Mouse (Mus musculus) midbrain, embryonic 11.5 days (tissue): ENCODE data around the gene Sh3rf3. TPM values are rescaled to one million over a fixed set of nuclear protein-coding genes. Genes with fewer than 3 reads are reported as not detected.
A peak's percentile ranks its signal among the peaks of the same experiment; 100 is the strongest.

ENCODE experiments used
- ATAC-seq: fragments of 200-750 bp; cut with Nextera tagmentation; 2 replicates; pipeline ENCODE4 v1.8.0; 2017; ENCODE audit warnings: moderate TSS enrichment, moderate library complexity; ENCODE audit not compliant: low FRiP score
- DNase-seq: peaks from one replicate; pipeline ENCODE4 v3.0.0; 2015; ENCODE audit warnings: low spot score; ENCODE audit errors: missing footprints
- H3K27ac ChIP-seq: fragments of 300-500 bp; sonication (generic); 2 replicates; pipeline ENCODE4 v1.5.1; 2014; ENCODE audit warnings: low read depth, low read length
- H3K27me3 ChIP-seq: fragments of 300-500 bp; sonication (generic); 2 replicates; pipeline ENCODE4 v1.6.1; 2014; ENCODE audit warnings: mild to moderate bottlenecking, low read length, moderate library complexity, mixed read lengths; ENCODE audit not compliant: control insufficient read depth, insufficient read depth
- H3K36me3 ChIP-seq: fragments of 300-500 bp; sonication (generic); 2 replicates; pipeline ENCODE4 v1.6.1; 2014; ENCODE audit warnings: mild to moderate bottlenecking, low read length, moderate library complexity, mixed read lengths; ENCODE audit not compliant: control insufficient read depth, insufficient read depth
- H3K4me1 ChIP-seq: fragments of 300-500 bp; sonication (generic); 2 replicates; pipeline ENCODE4 v1.6.1; 2014; ENCODE audit warnings: low read length; ENCODE audit not compliant: control insufficient read depth, insufficient read depth
- H3K4me2 ChIP-seq: fragments of 300-500 bp; sonication (generic); 2 replicates; pipeline ENCODE4 v1.6.1; 2014; ENCODE audit warnings: mild to moderate bottlenecking, moderate library complexity
- H3K4me3 ChIP-seq: fragments of 300-500 bp; sonication (generic); 2 replicates; pipeline ENCODE4 v1.5.1; 2014; ENCODE audit warnings: low read depth, low read length
- H3K9ac ChIP-seq: fragments of 300-500 bp; sonication (generic); 2 replicates; pipeline ENCODE4 v1.6.1; 2014; ENCODE audit warnings: low read length
- H3K9me3 ChIP-seq: fragments of 300-500 bp; sonication (generic); 2 replicates; pipeline ENCODE4 v1.6.1; 2016; ENCODE audit warnings: low read length; ENCODE audit not compliant: control insufficient read depth
- WGBS: fragments of 180-500 bp; shearing (Covaris S2); extraction: QIAGEN DNeasy Blood & Tissue Kit; methylation state at CpG from one replicate; pipeline ENCODE4 v1.1.7; 2014; 5-methylcytosine and 5-hydroxymethylcytosine counted together
- polyA plus RNA-seq: library from polyadenylated mRNA; unstranded; fragments of >200 nt; fragmentation: Nextera tagmentation; extraction: Ambion mirVana; gene quantifications from 2 replicates; pipeline ENCODE4 v1.2.1, GENCODE M21; 2014

The Sh3rf3 gene
- polyA plus RNA-seq, 1 experiment from 2014 or later = 0.51 TPM

DNA sequence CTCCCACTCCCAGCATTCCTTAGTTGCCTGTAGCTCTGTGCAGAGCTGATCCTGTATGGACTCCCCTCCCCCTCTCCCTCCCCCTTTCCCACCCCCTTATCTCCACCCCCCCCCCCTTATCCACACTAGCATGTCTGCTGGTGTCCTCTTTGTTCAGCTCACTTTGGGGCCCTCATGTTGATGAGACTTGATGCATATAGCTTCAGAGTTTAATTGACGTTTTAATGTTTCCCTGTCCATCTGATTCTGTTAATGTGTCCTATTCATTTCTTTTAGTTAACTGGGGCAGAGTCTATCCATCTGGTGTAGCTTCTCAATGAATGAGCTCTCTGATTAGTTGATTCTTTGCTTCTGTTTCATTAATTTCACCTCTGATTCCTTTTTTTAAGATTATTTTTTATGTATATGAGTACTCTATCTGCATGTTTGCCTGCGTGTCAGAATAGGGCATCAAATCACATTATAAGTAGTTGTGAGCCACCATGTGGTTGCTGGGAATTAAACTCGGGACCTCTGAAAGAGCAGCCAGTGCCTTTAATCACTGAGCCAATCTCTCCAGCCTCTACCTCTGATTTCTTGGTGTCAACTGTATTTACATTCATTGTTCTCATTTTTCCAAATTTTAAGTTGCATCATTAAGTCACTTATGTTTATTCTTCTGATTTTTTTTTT, 206.3 kb downstream of the Sh3rf3 start:
- H3K4me3 ChIP-seq = no peak overlapping the region
- DNase-seq = no peak

DNA sequence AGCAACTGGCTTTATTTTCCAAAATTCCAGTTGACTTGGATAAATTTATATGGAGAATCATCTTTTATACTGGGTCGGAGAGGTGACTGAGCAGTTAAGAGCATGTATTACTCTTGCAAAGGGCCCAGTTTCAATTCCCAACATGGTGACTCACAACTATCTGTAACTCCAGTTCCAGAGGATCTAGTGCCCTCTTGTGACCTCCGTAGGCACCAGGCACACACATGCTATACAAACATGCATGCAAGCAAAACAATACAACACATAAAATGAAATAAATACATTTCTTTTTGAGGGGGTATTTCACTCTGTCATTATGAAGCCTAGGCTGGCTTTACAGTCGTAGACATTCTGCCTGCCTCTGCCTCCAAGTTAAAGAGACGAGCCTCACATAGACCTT, 237.3 kb downstream of the Sh3rf3 start:
- H3K27ac ChIP-seq = no peak overlapping the region
- no peaks in the 10 kb centered on the region for H3K4me1 ChIP-seq
- no peak overlapping the region for H3K4me2 ChIP-seq
- 84% methylated on average over 4 of the region's 4 CpGs for WGBS
- no peaks in the 10 kb centered on the region for H3K9me3 ChIP-seq
- ATAC-seq (no peak), DNase-seq (no peak)
- H3K9ac ChIP-seq = no peak overlapping the region
- H3K27me3 ChIP-seq = no peaks in the 10 kb centered on the region
- no peaks in the 10 kb centered on the region for H3K36me3 ChIP-seq
- no peak overlapping the region for H3K4me3 ChIP-seq

More for the DNA sequence above, 206.3 kb downstream of the Sh3rf3 start:
- Histone ChIP-seq H3K4me2 (no peak overlapping the region), H3K9me3 (no peaks in the 10 kb centered on the region), H3K36me3 (no peaks in the 10 kb centered on the region), H3K27me3 (no peaks in the 10 kb centered on the region), H3K9ac (no peak overlapping the region), H3K4me1 (no peaks in the 10 kb centered on the region), H3K27ac (no peak overlapping the region)
- 62% methylated on average over 3 of the region's 3 CpGs for WGBS
- no peak for ATAC-seq

DNA sequence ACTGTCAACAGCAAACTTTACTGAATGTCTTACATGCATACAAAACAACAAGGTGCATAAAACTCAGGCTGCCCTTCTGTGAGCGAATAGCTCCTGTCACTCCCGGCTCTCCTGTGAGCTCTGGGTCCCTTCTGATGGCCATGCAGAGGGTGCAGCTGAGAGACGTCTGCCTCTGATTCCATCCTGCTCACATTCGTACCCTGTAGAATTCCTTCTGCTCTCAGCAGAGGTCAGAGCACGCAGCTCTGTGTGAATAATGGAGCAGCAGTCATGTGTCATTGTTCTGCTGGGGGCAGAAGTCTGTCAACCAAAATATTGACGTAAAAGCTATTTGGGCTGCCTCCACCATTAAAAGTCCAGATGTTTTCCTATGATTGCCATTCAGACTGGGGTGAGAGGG, 243.1 kb downstream of the Sh3rf3 start:
- Histone ChIP-seq H3K27ac (no peak overlapping the region), H3K4me2 (no peak overlapping the region), H3K4me1 (no peaks in the 10 kb centered on the region), H3K9ac (no peak overlapping the region), H3K9me3 (no peaks in the 10 kb centered on the region), H3K27me3 (no peaks in the 10 kb centered on the region), H3K4me3 (no peak overlapping the region), H3K36me3 (no peaks in the 10 kb centered on the region)
- DNase-seq (no peak), ATAC-seq (no peak)
- WGBS = 56% methylated on average over 6 of the region's 6 CpGs

DNA sequence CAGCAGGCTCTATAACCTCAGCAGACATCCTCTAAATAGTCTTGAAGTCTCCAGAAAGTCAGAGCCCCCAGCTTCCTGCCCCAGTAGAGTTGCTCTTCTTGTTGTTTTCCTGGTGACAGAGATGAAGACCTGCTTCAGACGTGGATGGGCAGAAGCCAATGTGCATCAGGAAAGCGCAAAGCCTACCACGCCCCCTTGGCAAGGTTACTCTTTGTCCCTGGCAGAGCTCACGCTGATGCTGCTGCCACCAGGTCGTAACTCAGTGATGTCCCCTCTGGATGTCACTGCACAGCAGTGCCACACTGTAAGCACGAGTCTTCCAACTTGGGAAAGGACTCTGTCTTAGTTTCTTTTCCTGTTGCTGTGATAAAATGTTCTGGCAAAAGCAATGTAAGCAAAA, 253.6 kb downstream of the Sh3rf3 start:
- no peaks in the 10 kb centered on the region for H3K4me1 ChIP-seq
- WGBS = 80% methylated on average over 6 of the region's 6 CpGs
- ATAC-seq (no peak), DNase-seq (no peak)
- no peak overlapping the region for H3K4me3 ChIP-seq
- H3K27ac ChIP-seq = no peak overlapping the region
- H3K9me3 ChIP-seq = no peaks in the 10 kb centered on the region
- no peaks in the 10 kb centered on the region for H3K36me3 ChIP-seq
- no peak overlapping the region for H3K4me2 ChIP-seq
- no peaks in the 10 kb centered on the region for H3K27me3 ChIP-seq
- no peak overlapping the region for H3K9ac ChIP-seq

DNA sequence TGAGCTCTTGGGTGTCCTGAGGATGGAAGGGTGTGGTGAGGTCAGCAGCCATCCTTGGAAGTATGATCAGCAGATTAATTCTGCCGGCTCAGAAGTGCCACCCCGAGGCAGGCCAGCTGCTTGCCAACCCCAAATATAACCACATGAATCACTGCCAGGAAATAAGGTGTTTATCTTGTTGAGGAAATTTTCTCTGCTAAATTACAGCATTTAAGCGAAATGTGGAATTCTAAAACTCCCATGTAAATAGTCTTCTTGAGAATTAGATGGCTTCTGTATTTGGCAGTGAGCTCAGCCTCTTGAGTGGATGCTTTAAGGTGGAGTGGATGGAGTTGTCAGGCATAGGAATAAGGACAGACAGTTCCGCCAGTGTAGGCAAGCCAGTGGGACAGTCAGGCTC, 259.7 kb downstream of the Sh3rf3 start:
- no peaks in the 10 kb centered on the region for H3K9me3 ChIP-seq
- H3K27me3 ChIP-seq = no peaks in the 10 kb centered on the region
- no peak for ATAC-seq
- WGBS = 93% methylated on average over 4 of the region's 4 CpGs
- no peak overlapping the region for H3K9ac ChIP-seq
- no peak overlapping the region for H3K27ac ChIP-seq
- no peaks in the 10 kb centered on the region for H3K4me1 ChIP-seq
- no peaks in the 10 kb centered on the region for H3K36me3 ChIP-seq
- H3K4me3 ChIP-seq = no peak overlapping the region
- DNase-seq = no peak
- no peak overlapping the region for H3K4me2 ChIP-seq

DNA sequence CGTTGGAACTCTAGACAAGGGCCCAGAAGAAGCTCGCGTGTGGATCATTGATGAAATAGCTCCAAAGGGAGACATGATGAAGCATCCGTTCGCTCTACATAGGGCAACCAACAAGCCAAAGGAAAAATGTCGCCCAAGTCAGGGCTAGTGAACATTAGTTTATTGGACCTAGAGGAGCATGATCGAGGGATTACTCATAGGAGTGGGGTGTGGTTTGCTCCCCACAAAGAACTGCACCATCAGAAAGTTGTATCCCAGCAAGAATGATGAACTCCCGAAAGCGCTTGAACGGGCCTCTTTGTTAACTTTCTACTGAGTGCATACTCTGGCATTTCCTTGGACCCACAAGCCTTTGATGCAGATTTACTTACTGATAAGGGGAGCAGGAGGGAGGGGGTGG, 263.5 kb downstream of the Sh3rf3 start:
- Histone ChIP-seq H3K4me3 (no peak overlapping the region), H3K9me3 (no peaks in the 10 kb centered on the region), H3K27ac (no peak overlapping the region), H3K9ac (no peak overlapping the region), H3K27me3 (no peaks in the 10 kb centered on the region), H3K4me1 (no peaks in the 10 kb centered on the region), H3K4me2 (no peak overlapping the region), H3K36me3 (no peaks in the 10 kb centered on the region)
- DNase-seq = peak; percentile 45
- ATAC-seq = no peak
- 90% methylated on average over 10 of the region's 10 CpGs for whole genome bisulfite sequencing

DNA sequence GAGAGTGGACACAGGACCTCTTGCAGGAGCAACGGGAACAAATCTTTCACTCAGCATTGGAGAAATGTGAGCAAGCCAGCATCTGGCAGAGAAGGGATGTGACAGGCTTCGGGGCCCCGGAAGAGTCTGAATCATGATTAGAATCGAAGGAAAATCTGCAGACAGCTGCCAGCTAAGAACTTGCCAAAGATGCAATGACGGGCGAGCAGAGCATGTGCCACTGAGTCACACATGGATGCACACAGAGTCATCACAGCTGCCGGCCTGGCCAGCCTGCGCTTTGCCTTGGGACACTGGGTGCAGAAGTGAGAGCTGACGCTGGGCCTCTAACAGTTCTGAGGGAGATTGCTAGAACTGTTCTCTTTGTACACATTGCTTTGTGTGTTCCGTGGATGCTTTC, 264.8 kb downstream of the Sh3rf3 start:
- no peaks in the 10 kb centered on the region for H3K36me3 ChIP-seq
- WGBS = 67% methylated on average over 10 of the region's 10 CpGs
- ATAC-seq (no peak), DNase-seq (no peak)
- no peak overlapping the region for H3K9ac ChIP-seq
- no peak overlapping the region for H3K27ac ChIP-seq
- no peaks in the 10 kb centered on the region for H3K4me1 ChIP-seq
- no peak overlapping the region for H3K4me3 ChIP-seq
- no peak overlapping the region for H3K4me2 ChIP-seq
- H3K9me3 ChIP-seq = no peaks in the 10 kb centered on the region
- H3K27me3 ChIP-seq = no peaks in the 10 kb centered on the region

DNA sequence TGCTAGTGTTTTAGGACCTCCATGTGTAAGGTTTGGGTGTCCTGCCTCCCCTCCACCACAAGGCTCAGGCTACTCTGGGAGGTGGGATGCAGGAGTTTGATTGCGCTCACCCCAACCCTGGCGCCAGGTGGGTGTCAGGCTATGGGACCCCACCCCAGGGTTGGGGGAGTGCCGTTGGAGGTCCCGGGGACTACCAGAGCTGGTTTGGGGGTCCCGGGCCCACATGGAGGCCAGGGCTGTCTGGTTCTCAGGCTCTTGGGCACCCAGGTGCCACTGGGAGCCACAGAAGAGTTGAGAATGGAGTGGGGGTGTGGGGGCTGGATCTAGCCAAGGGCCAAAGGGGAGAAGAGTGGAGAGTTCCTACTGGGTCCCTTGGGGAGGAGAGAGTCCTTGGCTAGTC, 272.4 kb downstream of the Sh3rf3 start:
- H3K4me1 ChIP-seq = peaks cover 8% of the 10 kb centered on the region
- 93% methylated on average over 5 of the region's 5 CpGs for WGBS

DNA sequence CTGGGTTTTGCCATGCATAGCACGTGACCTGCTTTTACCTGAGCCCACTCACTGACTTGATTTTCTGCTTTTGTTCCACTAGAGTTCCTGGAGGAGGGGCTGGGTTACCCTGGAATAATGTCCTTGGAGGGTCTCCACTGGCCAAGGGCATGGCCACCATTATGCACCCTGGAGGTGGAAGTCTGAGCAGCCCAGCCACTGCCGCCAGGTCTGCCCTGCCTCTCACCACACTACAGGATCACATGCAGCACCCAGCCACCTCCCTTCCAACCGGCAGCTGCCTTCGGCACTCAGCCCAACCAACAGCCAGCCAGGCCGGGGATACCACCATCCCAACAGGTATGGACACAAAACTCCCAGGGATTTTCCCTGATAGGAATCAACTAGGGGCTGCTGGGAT, 273.4 kb downstream of the Sh3rf3 start:
- ATAC-seq = no peak
- WGBS = 91% methylated on average over 5 of the region's 5 CpGs
- H3K9me3 ChIP-seq = no peaks in the 10 kb centered on the region
- H3K4me2 ChIP-seq = no peak overlapping the region
- no peak overlapping the region for H3K4me3 ChIP-seq
- peaks cover 12% of the 10 kb centered on the region for H3K4me1 ChIP-seq
- H3K27me3 ChIP-seq = no peaks in the 10 kb centered on the region
- H3K9ac ChIP-seq = no peak overlapping the region
- H3K36me3 ChIP-seq = no peaks in the 10 kb centered on the region
- H3K27ac ChIP-seq = no peak overlapping the region
- no peak for DNase-seq

More for the DNA sequence above, 272.4 kb downstream of the Sh3rf3 start:
- Histone ChIP-seq H3K9me3 (no peaks in the 10 kb centered on the region), H3K9ac (no peak overlapping the region), H3K36me3 (no peaks in the 10 kb centered on the region), H3K27me3 (no peaks in the 10 kb centered on the region), H3K4me3 (no peak overlapping the region), H3K27ac (no peak overlapping the region), H3K4me2 (no peak overlapping the region)
- no peak for DNase-seq
- no peak for ATAC-seq
